Mouse (Mus musculus) cortical plate, adult 2 months (tissue): ENCODE data around the gene Jak3. TPM values are rescaled to one million over a fixed set of nuclear protein-coding genes. Genes with fewer than 3 reads are reported as not detected.
A peak's percentile ranks its signal among the peaks of the same experiment; 100 is the strongest.
"Not testable (repeated sequence)": the region's sequence is repeated elsewhere in the genome, so short reads cannot be mapped to it uniquely, and the experiment has no call there.

Source experiments
- H3K27ac ChIP-seq: fragments of 200-500 bp; 2 replicates; pipeline ENCODE4 v1.5.1; 2012; ENCODE audit warnings: low read length, control low read depth, inconsistent platforms; ENCODE audit not compliant: insufficient read depth
- H3K4me1 ChIP-seq: fragments of 200-500 bp; 2 replicates; pipeline ENCODE4 v1.6.1; 2011; ENCODE audit warnings: low read length; ENCODE audit not compliant: control insufficient read depth, insufficient read depth
- H3K4me3 ChIP-seq: fragments of 200-500 bp; 2 replicates; pipeline ENCODE4 v1.5.1; 2011; ENCODE audit warnings: mild to moderate bottlenecking, low read length, control low read depth; ENCODE audit not compliant: insufficient read depth
- CTCF ChIP-seq: fragments of 200-500 bp; IDR thresholded peaks from 2 replicates; pipeline ENCODE4 v1.5.1; 2011; ENCODE audit warnings: mild to moderate bottlenecking, control low read depth, low read length; ENCODE audit not compliant: insufficient read depth; ENCODE audit errors: extremely low read depth
- POLR2A ChIP-seq: fragments of 200-500 bp; IDR thresholded peaks from 2 replicates; pipeline ENCODE4 v1.6.1; 2011; ENCODE audit warnings: mild to moderate bottlenecking, low read length, control low read depth; ENCODE audit not compliant: insufficient read depth; ENCODE audit errors: extremely low read depth
- polyA plus RNA-seq: library from polyadenylated mRNA; depleted of rRNA; stranded (reverse); fragments of >200 nt; gene quantifications from 2 replicates; pipeline ENCODE4 v1.2.3, GENCODE M21; 2012

Gene Jak3
- polyA plus RNA-seq, 1 experiment, result 6.0 TPM

GRCm38 (mm10) chr8:71700493-71701269 lies 24.6 kb downstream of the Jak3 start:
- TF ChIP-seq CTCF (no peak), POLR2A (no peak)
- Histone ChIP-seq H3K4me3 (no peak overlapping the region; the same call in 1 of the 2 replicates), H3K27ac (no peak overlapping the region), H3K4me1 (no peaks in the 10 kb centered on the region)

- no peak within 1 kb of the TSS for H3K27ac ChIP-seq
- no peaks in the 10 kb centered on the region for H3K4me1 ChIP-seq
- TF ChIP-seq CTCF, result no peak
- no peak for TF ChIP-seq POLR2A
- no peak within 1 kb of the TSS; the same call in 1 of the 2 replicates for H3K4me3 ChIP-seq
Observed at GRCm38 (mm10) chr8:71701414-71702086, 25.5 kb downstream of the Jak3 start, which contains the start of gene B3gnt3. B3gnt3 (minus strand) TSS chr8:71701789.

GRCm38 (mm10) chr8:71702087-71702432 lies 26.0 kb downstream of the Jak3 start:
- Histone ChIP-seq H3K27ac (no peak overlapping the region), H3K4me3 (no peak overlapping the region), H3K4me1 (no peaks in the 10 kb centered on the region)
- TF ChIP-seq POLR2A, result no peak
- TF ChIP-seq CTCF, result no peak

- Histone ChIP-seq H3K4me3 (no peak overlapping the region), H3K27ac (no peak overlapping the region), H3K4me1 (no peaks in the 10 kb centered on the region)
- no peak for TF ChIP-seq CTCF
- no peak for TF ChIP-seq POLR2A
Observed at GRCm38 (mm10) chr8:71702923-71703322, 26.8 kb downstream of the Jak3 start.

- not testable (repeated sequence) for H3K4me3 ChIP-seq, H3K4me1 ChIP-seq, H3K27ac ChIP-seq
Observed at GRCm38 (mm10) chr8:71703400-71703799, 27.3 kb downstream of the Jak3 start.

- H3K4me1 ChIP-seq, result 0 out of 2 replicates have a peak, but pooled peaks cover 1% of the 10 kb centered on the region
- peak; percentile 68 for TF ChIP-seq CTCF
- no peak for TF ChIP-seq POLR2A
- no peak overlapping the region for H3K27ac ChIP-seq
- H3K4me3 ChIP-seq, result no peak overlapping the region
Observed at GRCm38 (mm10) chr8:71707874-71708273, 31.8 kb downstream of the Jak3 start.

- Histone ChIP-seq H3K4me1 (0 out of 2 replicates have a peak, but pooled peaks cover 1% of the 10 kb centered on the region), H3K27ac (no peak overlapping the region; the same call in 1 of the 2 replicates), H3K4me3 (no peak overlapping the region)
- TF ChIP-seq CTCF (no peak), POLR2A (no peak)
Observed at GRCm38 (mm10) chr8:71709134-71709799, 33.2 kb downstream of the Jak3 start.

- Histone ChIP-seq H3K4me3 (no peak overlapping the region), H3K4me1 (0 out of 2 replicates have a peak, but pooled peaks cover 1% of the 10 kb centered on the region), H3K27ac (0 out of 2 replicates have a peak overlapping the region, but pooled peaks have one; percentile 4)
- peak; percentile 82 for TF ChIP-seq CTCF
- no peak; the same call in 1 of the 2 replicates for TF ChIP-seq POLR2A
Observed at GRCm38 (mm10) chr8:71709800-71710446, 33.8 kb downstream of the Jak3 start.

- Histone ChIP-seq H3K4me1 (0 out of 2 replicates have a peak, but pooled peaks cover 1% of the 10 kb centered on the region), H3K4me3 (no peak overlapping the region), H3K27ac (peak overlapping the region; percentile 33; the same call in 1 of the 2 replicates)
- TF ChIP-seq POLR2A (no peak), CTCF (no peak)
Observed at GRCm38 (mm10) chr8:71711574-71711973, 35.5 kb downstream of the Jak3 start.
